Mouse (Mus musculus) gastrocnemius, adult 8-10 months (tissue): ENCODE measurements at regions not wholly inside any gene's neighbourhood (a gene's known extent, or its start where the extent isn't known, plus 50 kb on each side); places are given as distances from the start of the nearest gene placed in this dataset.

Experiments used
- DNase-seq, 2 experiments: peaks; one replicate each; pipeline ENCODE4 v3.0.0; 2022; ENCODE audit warnings: low spot score in 2 of 2

DNA sequence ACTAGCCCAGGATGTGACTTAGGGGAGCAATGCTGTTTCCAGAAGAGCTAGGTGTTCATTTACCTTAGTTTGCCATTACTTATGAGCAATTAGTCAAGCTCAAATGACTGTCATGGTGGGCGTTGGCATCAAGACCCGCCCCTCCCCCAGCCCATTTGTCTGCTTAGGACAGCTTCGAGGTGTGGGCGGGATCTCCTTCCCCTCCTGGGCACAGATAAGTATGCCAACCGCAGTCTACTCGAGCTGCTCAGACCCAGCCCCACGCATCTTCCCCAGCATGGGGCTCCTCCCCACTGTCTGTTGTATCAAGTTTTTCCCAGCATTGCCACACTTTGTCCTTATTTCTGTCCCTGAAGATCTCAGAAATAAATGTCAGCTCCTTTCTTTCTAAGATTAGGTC lies 179.6 kb downstream of the Sp3 start:
- DNase-seq = no peak

- no peak for DNase-seq
Measured at GRCm38 (mm10) chr2:72813282-72813974, 166.8 kb downstream of the Sp3 start.

DNA sequence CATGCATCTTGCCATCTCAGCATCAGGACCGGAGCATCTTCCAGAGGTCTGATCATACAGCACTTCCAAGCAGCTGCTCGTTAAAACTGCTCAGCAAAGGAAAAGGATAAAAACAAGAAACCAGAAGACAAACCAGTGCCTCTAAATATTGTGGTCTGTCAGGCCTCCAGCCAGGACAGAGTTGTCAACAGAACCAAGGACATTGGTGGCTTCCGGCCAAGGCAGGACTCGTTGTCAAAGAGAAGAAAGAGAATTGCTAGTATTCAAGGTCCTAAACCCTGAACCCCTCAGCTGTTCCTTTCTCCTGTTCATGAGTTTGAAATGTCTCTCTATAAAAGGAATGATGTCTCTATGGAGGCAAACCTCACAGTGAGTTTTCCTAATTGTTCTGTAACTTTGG lies 155.0 kb downstream of the Sp3 start:
- DNase-seq = no peak

DNA sequence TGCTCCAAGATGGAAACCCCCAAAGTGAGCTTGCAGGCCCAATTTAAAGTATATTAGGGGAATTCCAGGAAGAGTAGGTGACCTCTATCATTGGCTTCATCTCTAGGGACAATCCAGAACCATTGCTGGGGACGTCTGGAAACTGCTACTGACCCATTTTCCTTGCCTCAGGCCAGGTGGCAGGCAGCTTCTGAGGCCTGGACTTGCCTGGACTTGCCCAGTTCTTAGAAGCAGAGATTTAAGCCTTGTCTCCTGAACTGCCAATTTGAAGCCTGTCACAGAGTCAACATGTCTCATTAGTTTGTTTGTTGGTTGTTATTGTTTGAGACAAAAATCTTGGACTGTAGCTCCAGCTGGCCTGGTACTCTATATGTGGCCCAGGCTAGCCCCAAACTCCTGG lies 151.1 kb downstream of the Sp3 start:
- no peak for DNase-seq

DNA sequence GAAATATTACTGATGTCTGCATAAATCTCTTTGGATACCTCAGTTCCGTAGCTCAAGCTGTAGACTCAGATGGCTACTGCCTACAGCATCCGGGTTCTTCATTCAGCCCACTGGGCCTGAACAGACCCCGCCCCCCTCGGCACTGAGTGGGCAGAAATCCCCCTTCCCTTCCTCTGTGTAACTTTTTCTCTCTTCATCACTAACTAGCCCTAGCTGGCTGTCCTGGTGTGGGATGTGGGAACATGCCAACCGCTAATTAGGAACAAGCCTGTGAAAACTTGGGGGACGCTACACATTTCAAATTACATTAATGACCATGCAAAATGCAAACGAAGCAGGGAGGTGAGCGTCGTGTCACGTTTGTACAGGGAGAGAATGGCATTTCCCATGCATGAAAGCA lies 147.5 kb downstream of the Sp3 start:
- DNase-seq = no peak

DNA sequence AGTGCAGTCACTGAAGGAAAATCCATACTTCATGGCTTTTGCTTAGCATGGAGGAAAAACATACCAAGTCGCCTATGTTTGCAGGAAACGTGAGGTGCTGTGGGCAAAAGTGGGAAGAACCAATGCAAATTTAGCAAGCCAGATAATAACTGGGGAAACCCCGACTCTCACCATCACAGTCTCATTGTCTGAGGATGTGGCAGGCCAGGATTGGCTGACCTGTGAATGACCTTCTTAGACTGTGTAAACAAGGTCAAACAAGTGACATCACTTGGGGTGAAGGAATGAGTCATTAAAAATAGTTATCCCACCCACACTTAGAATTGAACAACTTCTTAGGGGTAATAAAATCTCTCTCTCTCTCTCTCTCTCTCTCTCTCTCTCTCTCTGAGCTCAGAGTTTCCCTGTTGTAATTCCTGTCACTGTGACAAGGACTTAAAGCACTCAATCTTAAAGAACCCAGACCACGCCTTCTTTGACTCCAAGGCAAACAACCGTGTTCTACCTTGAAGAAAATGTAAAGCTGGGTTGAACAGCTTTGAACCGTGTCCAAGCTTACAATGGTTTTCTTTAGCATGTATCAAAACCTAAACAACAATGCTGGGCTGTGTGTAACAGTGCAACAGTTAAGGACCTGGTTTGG lies 142.0 kb downstream of the Sp3 start:
- no peak for DNase-seq

- DNase-seq = no peak
Measured at GRCm38 (mm10) chr2:72839673-72840072, 140.6 kb downstream of the Sp3 start.

- DNase-seq = no peak
Measured at GRCm38 (mm10) chr2:72841367-72841766, 138.9 kb downstream of the Sp3 start.

DNA sequence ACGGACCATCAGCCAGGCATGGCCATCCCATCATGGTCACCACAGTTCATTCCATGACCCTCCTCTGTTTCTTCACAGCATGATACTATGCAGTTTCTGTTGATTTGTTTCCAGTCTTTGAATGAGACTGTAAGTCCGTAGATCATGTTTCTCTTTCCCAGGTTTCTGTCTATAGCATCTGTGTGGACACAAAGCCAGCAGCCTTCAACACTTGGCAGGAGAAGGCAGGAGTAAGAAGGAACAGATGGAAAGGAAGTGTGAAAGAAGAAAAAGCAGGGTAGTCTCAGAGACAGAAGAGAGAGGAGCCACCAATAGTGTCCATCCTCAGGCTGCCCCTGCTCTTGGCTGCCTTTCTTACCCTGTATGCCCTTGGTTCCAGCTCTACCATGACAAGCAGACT lies 136.6 kb downstream of the Sp3 start:
- DNase-seq = no peak

DNA sequence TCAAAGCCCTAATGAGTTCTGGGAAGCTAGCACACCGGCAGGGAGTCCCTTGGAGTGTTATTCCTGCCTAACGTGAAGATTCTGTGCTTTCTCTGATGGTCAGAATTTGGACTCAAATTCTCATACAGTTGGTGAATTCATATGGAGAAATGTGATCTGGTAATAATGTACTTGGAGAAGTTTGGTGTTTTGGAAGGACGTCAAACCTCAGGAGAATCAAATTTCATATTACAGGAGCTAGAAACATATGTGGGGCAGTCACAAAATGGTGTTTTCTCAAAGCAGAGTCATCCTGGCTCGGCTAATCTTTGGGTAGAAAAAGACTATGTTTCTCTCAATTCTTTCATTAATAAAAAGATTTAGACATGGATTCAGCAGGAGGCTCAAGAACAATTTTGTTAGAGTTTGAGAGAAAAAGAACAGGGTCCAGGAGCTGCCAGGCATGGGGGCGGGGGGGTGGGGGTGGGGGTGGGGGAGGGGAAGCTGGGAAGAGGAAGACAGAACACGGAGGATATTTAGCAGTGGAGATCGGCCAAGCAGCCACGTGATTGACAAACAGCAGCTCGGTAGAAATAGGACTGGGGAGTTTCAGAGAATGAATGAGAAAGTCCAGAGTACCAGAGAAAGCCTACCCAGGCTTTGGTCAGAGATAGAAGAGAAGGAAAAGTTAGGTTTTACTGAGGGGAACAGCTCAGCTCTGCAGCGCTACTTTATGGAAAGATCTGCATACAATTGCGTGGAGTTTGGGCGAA lies 130.6 kb downstream of the Sp3 start:
- DNase-seq = no peak

GRCm38 (mm10) chr2:72852509-72852908 lies 127.7 kb downstream of the Sp3 start:
- no peak for DNase-seq

DNA sequence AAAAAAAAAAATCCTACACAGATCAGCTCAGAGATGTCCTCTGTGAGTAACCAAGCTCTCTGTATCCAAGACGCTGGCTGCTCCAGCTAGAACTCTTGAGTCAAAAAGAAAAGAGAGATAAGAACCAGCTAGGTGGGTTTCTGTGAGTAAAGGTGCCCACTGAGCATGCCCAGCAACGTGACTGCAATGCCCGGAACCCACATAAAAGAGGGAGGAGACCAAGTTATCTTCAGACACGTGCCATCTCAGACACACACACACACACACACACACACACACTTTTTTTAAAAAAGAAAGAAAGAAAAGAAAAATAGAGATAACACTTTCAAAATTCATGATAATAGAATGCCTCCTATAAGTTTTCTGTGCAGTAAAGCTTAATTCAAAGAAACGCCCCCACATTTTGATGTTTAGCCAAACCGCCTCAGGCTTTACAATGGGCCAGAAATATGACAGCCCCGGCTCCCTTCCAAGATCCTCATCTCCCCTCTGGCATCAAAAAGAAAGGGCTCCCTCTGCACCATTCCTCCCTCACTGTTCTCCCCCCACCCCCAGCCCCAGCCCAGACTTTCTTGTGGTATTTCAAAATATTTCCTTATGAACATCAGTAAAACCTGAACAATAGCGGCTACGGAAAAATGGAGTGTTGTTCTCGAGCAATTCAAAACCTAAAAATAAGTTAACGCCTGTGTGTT lies 124.8 kb downstream of the Sp3 start:
- DNase-seq = no peak

DNA sequence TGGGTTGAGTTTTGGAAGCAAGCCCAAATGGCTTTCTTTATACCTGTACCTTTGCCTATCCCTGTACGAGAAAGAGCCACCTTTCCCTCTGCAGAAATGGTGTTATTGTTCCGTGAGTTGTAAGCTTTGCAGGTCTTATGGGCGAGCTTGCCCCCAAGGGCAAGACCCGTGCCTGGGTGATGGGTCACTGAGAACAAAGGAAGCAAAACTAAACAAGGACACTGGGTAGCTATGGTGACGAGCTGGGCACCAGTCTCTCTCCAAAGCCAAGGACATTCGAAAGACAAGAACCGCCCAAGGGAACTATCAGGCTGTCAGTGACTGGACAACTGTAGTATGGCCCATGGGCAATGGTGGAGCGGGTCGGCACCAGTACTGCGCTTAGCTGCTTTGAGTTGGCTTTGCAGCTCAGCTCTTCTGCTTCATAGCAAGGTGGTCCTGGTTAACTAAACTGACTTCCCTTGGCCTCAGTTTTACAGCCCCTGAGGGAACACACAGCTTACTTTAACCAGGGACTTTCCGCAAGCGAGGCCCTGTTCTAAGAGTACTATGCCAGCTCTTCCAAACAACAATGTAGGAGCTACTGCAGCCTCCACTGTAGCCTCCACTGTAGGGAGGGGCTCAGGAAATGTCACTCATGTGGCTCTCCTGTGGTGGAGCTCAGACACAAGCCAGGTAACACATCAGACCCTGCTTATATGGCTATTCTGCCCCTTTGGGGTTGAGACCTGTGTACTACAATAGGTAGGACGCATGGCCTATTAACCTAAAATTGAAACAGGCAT lies 124.1 kb downstream of the Sp3 start:
- DNase-seq = no peak

DNA sequence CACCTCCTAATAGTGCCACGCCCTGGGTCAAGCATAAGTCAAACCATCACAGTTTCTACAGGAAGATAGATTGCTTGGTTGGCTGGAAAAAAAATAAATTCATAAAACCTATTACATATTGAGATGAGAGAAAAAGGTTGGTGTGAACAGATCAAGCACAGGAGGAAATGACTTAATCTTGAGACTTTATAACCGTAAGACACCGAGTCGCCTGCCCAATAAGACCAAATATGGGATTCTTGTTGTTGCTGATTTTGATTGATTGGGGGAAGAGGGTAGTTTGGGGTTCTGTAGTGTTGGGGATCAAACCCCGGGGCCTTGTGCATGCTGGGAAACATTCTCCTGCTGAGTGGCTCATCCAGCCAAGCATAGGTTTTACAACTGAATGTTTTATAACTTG lies 122.9 kb downstream of the Sp3 start:
- no peak for DNase-seq

GRCm38 (mm10) chr2:72865462-72866365 lies 114.5 kb downstream of the Sp3 start:
- DNase-seq = no peak

GRCm38 (mm10) chr2:72866366-72866688 lies 113.9 kb downstream of the Sp3 start:
- no peak for DNase-seq

DNA sequence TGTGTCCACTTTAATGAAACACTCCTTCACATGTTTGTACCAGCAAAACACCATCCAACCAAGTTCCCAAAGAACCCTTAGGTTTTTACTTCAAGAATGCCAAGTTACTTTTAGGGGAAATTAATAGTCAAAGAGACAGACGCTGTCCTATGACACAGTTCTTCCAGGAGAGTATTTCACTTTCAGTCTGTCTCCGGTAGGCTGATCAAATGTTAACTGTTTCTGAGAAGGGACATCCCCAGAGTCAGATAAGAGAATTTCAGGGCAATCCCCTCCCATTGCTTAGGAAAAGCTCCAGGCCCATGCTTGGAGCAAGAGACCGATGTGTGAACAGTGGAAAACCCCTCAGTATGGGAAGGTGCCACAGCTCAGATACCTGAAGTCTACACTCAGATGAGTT lies 112.1 kb downstream of the Sp3 start:
- no peak for DNase-seq

- DNase-seq = peak; percentile 45 to 69
Measured at GRCm38 (mm10) chr2:72871836-72872235, 108.4 kb downstream of the Sp3 start.

- no peak for DNase-seq
Measured at GRCm38 (mm10) chr2:72873948-72874347, 106.3 kb downstream of the Sp3 start.

DNA sequence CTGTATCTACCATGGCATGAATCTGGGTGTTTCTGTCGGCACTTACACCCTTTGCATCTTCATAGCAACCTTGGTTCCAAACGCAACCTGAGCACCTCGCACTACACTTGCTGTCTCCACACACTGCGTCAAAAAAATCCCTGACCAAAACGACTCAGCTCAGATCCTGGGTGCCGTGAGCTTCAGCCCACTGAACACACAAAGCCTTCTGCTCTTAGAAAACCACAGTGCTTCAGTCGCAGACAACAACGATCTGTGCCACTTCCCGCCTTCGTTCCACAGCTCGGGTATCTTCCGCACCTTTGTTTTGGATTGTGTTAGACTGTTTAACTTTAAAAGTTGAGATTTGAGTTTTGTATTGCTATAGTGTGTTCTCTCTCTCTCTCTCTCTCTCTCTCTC lies 105.7 kb downstream of the Sp3 start:
- no peak for DNase-seq
